In genomic region chr14:61683791-61684411, GRCm38 (mm10) we compare ENCODE assay signal across 9 mouse cellular contexts.
A peak's percentile ranks its signal among the peaks of the same experiment; 100 is the strongest.
DNase-seq lines count a peak whose midpoint lies in the region; ATAC-seq and TF ChIP-seq lines count a peak whose summit lies in the region.
"Had no signal": no experiment of that assay in that cellular context is flagged by ENCODE, and none has a peak within 500 bp of the region (broad histone marks: within the 10 kb centered on the region; RNA-seq: fewer than 3 reads in every experiment).

No protein-coding gene starts in this region.

- H3K9ac ChIP-seq in embryonic facial prominence, embryonic 14.5 days (ENCODE audit: low read depth, low read length): no peak overlapping the region; the same call in 1 of the 2 replicates
- H3K9ac ChIP-seq in hindbrain, embryonic 13.5 days: 0 out of 2 replicates have a peak overlapping the region, but pooled peaks have one; percentile 29
- H3K9ac ChIP-seq in liver, embryonic 13.5 days: peak overlapping the region; percentile 99

- no peak for ATAC-seq in embryonic facial prominence, embryonic 14.5 days (ENCODE audit: low read depth)
- no peak for ATAC-seq in hindbrain, embryonic 13.5 days (ENCODE audit: low FRiP score)
- no peak for ATAC-seq in liver, embryonic 13.5 days (ENCODE audit: low read depth)
- ATAC-seq: Patski had no signal

- H3K4me3 ChIP-seq in gastrocnemius, adult 2 months: peak overlapping the region; percentile 97
- H3K4me3 ChIP-seq in E14TG2a.4 (replicated peaks; ENCODE audit: low read length): peak overlapping the region; percentile 29; the same call in 1 of the 2 replicates
- peak overlapping the region; percentile 30 for H3K4me3 ChIP-seq in embryonic facial prominence, embryonic 14.5 days (ENCODE audit: low read depth, low read length)
- H3K4me3 ChIP-seq in hindbrain, embryonic 13.5 days: peak overlapping the region; percentile 19
- H3K4me3 ChIP-seq in liver, embryonic 13.5 days (replicated peaks): peak overlapping the region; percentile 93
- H3K4me3 ChIP-seq in small intestine, adult 2 months (ENCODE audit: low read depth, low read length): peak overlapping the region; percentile 42

- no peaks in the 10 kb centered on the region for H3K36me3 ChIP-seq in E14TG2a.4 (ENCODE audit: insufficient read depth, low read length)
- no peaks in the 10 kb centered on the region for H3K36me3 ChIP-seq in embryonic facial prominence, embryonic 14.5 days (ENCODE audit: control insufficient read depth, insufficient read depth, low read length)
- no peaks in the 10 kb centered on the region for H3K36me3 ChIP-seq in hindbrain, embryonic 13.5 days
- H3K36me3 ChIP-seq in liver, embryonic 13.5 days: no peaks in the 10 kb centered on the region
- no peaks in the 10 kb centered on the region for H3K36me3 ChIP-seq in small intestine, adult 2 months (ENCODE audit: control insufficient read depth, insufficient read depth, low read length)

- intact Hi-C loops in gastrocnemius, adult 2 months (cut with DNase I): loop anchor here (5.0 to 10.0 kb wide), 2 partner anchors 127 to 361 kb away; partner anchors contain the start of gene Spryd7

- TF ChIP-seq POLR2A in small intestine, adult 2 months (IDR thresholded peaks at IDR 0.05; ENCODE audit: low read depth, low read length): no peak

- peak; percentile 33 for DNase-seq in gastrocnemius, adult 2 months
- DNase-seq in gastrocnemius, postnatal 25 days: no peak
- DNase-seq in embryonic facial prominence, embryonic 14.5 days (ENCODE audit: low spot score): no peak
- DNase-seq in liver, embryonic 13.5 days: no peak
- DNase-seq in T-cell, adult 2 months (ENCODE audit: low spot score): no peak

- TF ChIP-seq CTCF in gastrocnemius, adult 2 months (IDR thresholded peaks at IDR 0.05): no peak
- no peak for TF ChIP-seq CTCF in E14TG2a.4 (conservative IDR thresholded peaks at IDR 0.05; ENCODE audit: low read length)
- TF ChIP-seq CTCF in small intestine, adult 2 months (IDR thresholded peaks at IDR 0.05; ENCODE audit: extremely low read depth, insufficient read length, insufficient replicate concordance, low read depth, low read length): no peak

- peak overlapping the region; percentile 100 for H3K27ac ChIP-seq in gastrocnemius, adult 2 months
- H3K27ac ChIP-seq in embryonic facial prominence, embryonic 14.5 days (replicated peaks; ENCODE audit: low read depth, low read length): 0 out of 2 replicates have a peak overlapping the region, but pooled peaks have one; percentile 17
- no peak overlapping the region for H3K27ac ChIP-seq in hindbrain, embryonic 13.5 days
- H3K27ac ChIP-seq in liver, embryonic 13.5 days: no peak overlapping the region
- H3K27ac ChIP-seq in small intestine, adult 2 months (ENCODE audit: insufficient read depth, low read depth, low read length): no peak overlapping the region

- no peaks in the 10 kb centered on the region for H3K9me3 ChIP-seq in E14TG2a.4 (ENCODE audit: low read length)
- no peaks in the 10 kb centered on the region for H3K9me3 ChIP-seq in embryonic facial prominence, embryonic 14.5 days (ENCODE audit: control insufficient read depth, low read length)
- no peaks in the 10 kb centered on the region for H3K9me3 ChIP-seq in hindbrain, embryonic 13.5 days
- no peaks in the 10 kb centered on the region for H3K9me3 ChIP-seq in liver, embryonic 13.5 days (replicated peaks)

- 13% methylated on average over 19 of the region's 19 CpGs for WGBS in embryonic facial prominence, embryonic 14.5 days
- WGBS in hindbrain, embryonic 13.5 days: 12% methylated on average over 19 of the region's 19 CpGs
- 7% methylated on average over 19 of the region's 19 CpGs for WGBS in liver, embryonic 13.5 days (ENCODE audit: insufficient replicate concordance)
- WGBS in small intestine, adult 2 months: 61% methylated on average over 19 of the region's 19 CpGs

- peak overlapping the region; percentile 94 for H3K4me2 ChIP-seq in embryonic facial prominence, embryonic 14.5 days (ENCODE audit: low read depth, low read length)
- H3K4me2 ChIP-seq in hindbrain, embryonic 13.5 days: peak overlapping the region; percentile 92
- peak overlapping the region; percentile 98 for H3K4me2 ChIP-seq in liver, embryonic 13.5 days

- H3K27me3 ChIP-seq in E14TG2a.4 (ENCODE audit: insufficient read depth, low read length): peaks cover 85% of the 10 kb centered on the region
- peaks cover 31% of the 10 kb centered on the region for H3K27me3 ChIP-seq in embryonic facial prominence, embryonic 14.5 days (replicated peaks; ENCODE audit: control insufficient read depth, insufficient read depth, low read length)
- peaks cover 63% of the 10 kb centered on the region for H3K27me3 ChIP-seq in hindbrain, embryonic 13.5 days
- H3K27me3 ChIP-seq in liver, embryonic 13.5 days: peaks cover 51% of the 10 kb centered on the region
- peaks cover 28% of the 10 kb centered on the region for H3K27me3 ChIP-seq in small intestine, adult 2 months (ENCODE audit: control insufficient read depth, insufficient read depth, low read length)
- H3K27me3 ChIP-seq: Patski had no signal

- peaks cover 60% of the 10 kb centered on the region for H3K4me1 ChIP-seq in E14TG2a.4 (replicated peaks; ENCODE audit: low read depth, low read length)
- peaks cover 22% of the 10 kb centered on the region; the same call in 1 of the 2 replicates for H3K4me1 ChIP-seq in embryonic facial prominence, embryonic 14.5 days (ENCODE audit: control insufficient read depth, insufficient read depth, low read length)
- H3K4me1 ChIP-seq in hindbrain, embryonic 13.5 days (replicated peaks): peaks cover 35% of the 10 kb centered on the region
- H3K4me1 ChIP-seq in liver, embryonic 13.5 days (replicated peaks): peaks cover 60% of the 10 kb centered on the region
- H3K4me1 ChIP-seq in small intestine, adult 2 months (ENCODE audit: control insufficient read depth, insufficient read depth, insufficient read length, low read length): peaks cover 18% of the 10 kb centered on the region

Comparison
In these comparisons a context has a peak if more than half of its experiments do, and no peak if none do; other contexts are left out.
1. H3K27ac ChIP-seq: peak in gastrocnemius, adult 2 months (single experiment) and embryonic facial prominence, embryonic 14.5 days (single experiment); none in hindbrain, embryonic 13.5 days (single experiment), liver, embryonic 13.5 days (single experiment) and small intestine, adult 2 months (single experiment).
2. H3K4me3 ChIP-seq: peak in every context shown above with its lines; median percentile 97 in gastrocnemius, adult 2 months; 93 in liver, embryonic 13.5 days; 42 in small intestine, adult 2 months; 30 in embryonic facial prominence, embryonic 14.5 days; 29 in E14TG2a.4; 19 in hindbrain, embryonic 13.5 days.
3. Peak in every context shown above with its lines, with median percentiles within 50 percentile points of each other: H3K4me2 ChIP-seq.